Mouse (Mus musculus) ES-E14 (cell line): Measurements from ENCODE around the gene Cytip. TPM values are rescaled to one million over a fixed set of nuclear protein-coding genes. Genes with fewer than 3 reads are reported as not detected.

Experiments used
- DNase-seq: peaks from one replicate; pipeline ENCODE4 v3.0.0-alpha.2; 2013; ENCODE audit warnings: low read depth, low spot score
- H3K27ac ChIP-seq: 2 replicates; pipeline ENCODE4 v1.5.1; 2012; ENCODE audit warnings: low read depth, mild to moderate bottlenecking, low read length, moderate library complexity, mixed read lengths; ENCODE audit not compliant: poor library complexity, insufficient read depth, severe bottlenecking
- H3K36me3 ChIP-seq: 2 replicates; pipeline ENCODE4 v1.6.1; 2012; ENCODE audit warnings: mild to moderate bottlenecking, low read length, moderate library complexity, mixed read lengths; ENCODE audit not compliant: control insufficient read depth, poor library complexity, insufficient read depth, severe bottlenecking
- H3K4me1 ChIP-seq, 2 experiments: fragments of 150-350 bp in 1 of 2; sonication (generic) in 1 of 2; 2 replicates each; pipeline ENCODE4 v1.6.1; 2012; ENCODE audit warnings: low read length in 2 of 2, mild to moderate bottlenecking in 1 of 2, mixed read lengths in 1 of 2; ENCODE audit not compliant: control insufficient read depth in 2 of 2, insufficient read depth in 2 of 2, poor library complexity in 1 of 2
- H3K4me3 ChIP-seq, 2 experiments: fragments of 150-350 bp in 1 of 2; sonication (generic) in 1 of 2; 2 replicates each; pipeline ENCODE4 v1.5.1; 2012; ENCODE audit warnings: low read length in 2 of 2, low read depth in 1 of 2, mild to moderate bottlenecking in 1 of 2, mixed read lengths in 1 of 2; ENCODE audit not compliant: insufficient read depth in 1 of 2, poor library complexity in 1 of 2, severe bottlenecking in 1 of 2
- H3K9ac ChIP-seq: 2 replicates; pipeline ENCODE4 v1.6.1; 2012; ENCODE audit warnings: low read depth, mild to moderate bottlenecking, low read length, mixed read lengths; ENCODE audit not compliant: poor library complexity, insufficient read depth, severe bottlenecking
- H3K9me3 ChIP-seq: fragments of 150-350 bp; sonication (generic); 2 replicates; pipeline ENCODE4 v1.6.1; 2012; ENCODE audit warnings: low read depth, mild to moderate bottlenecking, low read length; ENCODE audit not compliant: control insufficient read depth, insufficient read depth
- CHD2 ChIP-seq: IDR thresholded peaks from 2 replicates; pipeline ENCODE4 v1.6.1; 2014; ENCODE audit warnings: mild to moderate bottlenecking, low read depth, low read length, inconsistent platforms
- HCFC1 ChIP-seq: IDR thresholded peaks from 2 replicates; pipeline ENCODE4 v1.6.1; 2012; ENCODE audit warnings: low read length, inconsistent platforms, borderline replicate concordance; ENCODE audit not compliant: insufficient read depth
- MAFK ChIP-seq: IDR thresholded peaks from 2 replicates; pipeline ENCODE4 v1.6.1; 2014; ENCODE audit warnings: mild to moderate bottlenecking, low read depth, low read length, inconsistent platforms; ENCODE audit not compliant: insufficient read depth
- ZC3H11A ChIP-seq: IDR thresholded peaks from 2 replicates; pipeline ENCODE4 v1.6.1; 2012; ENCODE audit warnings: low read depth, mild to moderate bottlenecking, inconsistent platforms, low read length, borderline replicate concordance
- ZNF384 ChIP-seq: IDR thresholded peaks from 2 replicates; pipeline ENCODE4 v1.6.1; 2012; ENCODE audit warnings: low read depth, low read length, inconsistent platforms
- in situ Hi-C, 2 experiments: fragments of 600-800 bp; cut with MboI; formaldehyde crosslinking; loops; one replicate each; pipeline ENCODE4 v1.15.1; 2025; ENCODE audit warnings: low sequenced_read_pairs in 2 of 2, inconsistent platforms in 1 of 2; ENCODE audit not compliant: unreplicated experiment in 2 of 2
- total RNA-seq: library from RNA; depleted of rRNA; stranded (reverse); fragments of 300-350 nt; gene quantifications from 2 replicates; pipeline ENCODE4 v1.2.3, GENCODE M21; 2012

Cytip gene
- total RNA-seq, 1 experiment, result 0.22 TPM

DNA sequence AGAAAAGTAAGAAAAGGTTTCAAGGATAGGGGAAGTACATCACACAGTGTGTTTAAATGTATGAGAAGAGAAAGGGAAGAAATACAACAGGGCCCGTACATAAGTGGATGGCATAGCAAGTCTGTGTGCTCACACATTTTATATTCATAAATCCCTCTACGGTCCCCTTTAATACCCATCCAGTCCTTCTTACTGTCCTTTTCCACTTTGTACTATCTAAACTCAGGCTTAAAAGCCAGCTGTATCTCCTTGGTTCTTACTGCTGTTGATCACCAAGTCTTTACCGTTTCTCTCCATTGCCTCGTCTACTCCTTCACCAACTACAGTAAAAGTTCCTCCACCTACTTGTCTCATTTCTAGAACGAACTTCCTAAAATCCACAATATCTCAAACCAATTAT is 37.9 kb downstream of the Cytip start:
- H3K36me3 ChIP-seq, result no peaks in the 10 kb centered on the region
- H3K4me1 ChIP-seq, result no peaks in the 10 kb centered on the region
- no peak for TF ChIP-seq ZNF384
- no peak for TF ChIP-seq ZC3H11A
- no peak for TF ChIP-seq CHD2
- TF ChIP-seq MAFK, result no peak
- TF ChIP-seq HCFC1, result no peak
- no peak overlapping the region for H3K27ac ChIP-seq
- in situ Hi-C loops, result no loop called here
- no peak for DNase-seq
- no peak overlapping the region for H3K4me3 ChIP-seq
- no peak overlapping the region for H3K9ac ChIP-seq
- H3K9me3 ChIP-seq, result no peaks in the 10 kb centered on the region

DNA sequence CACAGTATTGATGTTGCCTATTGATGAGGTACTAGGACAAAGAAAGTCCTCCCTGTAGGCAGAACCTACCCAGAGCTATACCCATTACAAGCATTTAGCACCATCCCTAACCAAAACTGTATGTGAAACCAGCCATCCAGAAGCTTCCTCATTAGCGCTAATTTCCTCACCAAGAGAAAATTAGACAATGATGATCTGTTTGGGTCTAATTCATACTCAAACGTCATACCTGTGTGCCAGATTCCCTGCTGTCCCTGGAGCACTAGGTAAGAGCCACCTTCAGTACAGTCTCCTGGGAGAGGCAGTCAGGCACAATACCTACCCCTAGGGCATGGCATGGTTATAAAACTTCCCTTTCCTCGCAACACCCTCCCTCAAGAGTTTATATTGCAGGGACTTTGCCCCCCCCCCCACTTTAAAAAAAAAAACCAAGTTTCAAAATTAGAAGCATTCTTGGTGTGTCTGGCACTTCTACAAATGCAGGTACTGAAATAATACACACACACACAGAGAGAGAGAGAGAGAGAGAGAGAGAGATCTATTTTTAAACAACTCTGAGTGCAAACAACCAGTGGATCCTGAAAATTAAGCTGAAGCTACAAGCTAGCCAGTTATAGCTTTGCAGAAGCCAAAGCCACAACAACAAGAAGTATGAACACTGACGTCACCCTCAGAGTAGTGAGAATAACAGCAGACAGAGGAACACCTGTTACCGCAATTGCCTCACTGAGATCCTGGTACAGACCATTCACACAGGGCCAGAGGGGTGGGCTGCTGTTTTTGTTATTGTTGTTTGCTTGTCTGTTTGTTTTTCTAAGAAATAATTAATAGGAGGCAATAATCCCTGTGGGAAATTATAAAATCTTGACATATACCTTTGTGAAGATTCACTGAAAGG is 38.6 kb downstream of the Cytip start:
- in situ Hi-C loops, result no loop called here
- Histone ChIP-seq H3K27ac (no peak overlapping the region), H3K9ac (no peak overlapping the region), H3K9me3 (no peaks in the 10 kb centered on the region), H3K36me3 (no peaks in the 10 kb centered on the region), H3K4me3 (no peak overlapping the region), H3K4me1 (no peaks in the 10 kb centered on the region)
- TF ChIP-seq HCFC1 (no peak), CHD2 (no peak), MAFK (no peak), ZNF384 (no peak), ZC3H11A (no peak)
- no peak for DNase-seq

DNA sequence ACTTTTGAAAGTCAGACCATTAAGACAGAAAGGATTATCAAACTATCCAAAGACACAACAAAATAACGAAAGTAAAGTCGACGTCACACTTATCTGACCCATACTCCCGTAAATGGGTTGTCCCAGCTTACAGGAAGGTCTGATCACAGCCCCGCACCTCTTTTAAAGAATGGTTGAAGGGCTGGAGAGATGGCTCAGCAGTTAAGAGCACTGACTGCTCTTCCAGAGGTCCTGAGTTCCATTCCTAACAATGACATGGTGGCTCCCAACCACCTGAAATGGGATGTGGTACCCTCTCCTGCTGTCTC is 39.3 kb downstream of the Cytip start:
- Histone ChIP-seq H3K36me3 (no peaks in the 10 kb centered on the region), H3K4me3 (no peak overlapping the region), H3K27ac (no peak overlapping the region), H3K9ac (no peak overlapping the region), H3K4me1 (no peaks in the 10 kb centered on the region), H3K9me3 (no peaks in the 10 kb centered on the region)
- no peak for DNase-seq
- TF ChIP-seq ZC3H11A (no peak), HCFC1 (no peak), ZNF384 (no peak), MAFK (no peak), CHD2 (no peak)
- in situ Hi-C loops, result no loop called here

DNA sequence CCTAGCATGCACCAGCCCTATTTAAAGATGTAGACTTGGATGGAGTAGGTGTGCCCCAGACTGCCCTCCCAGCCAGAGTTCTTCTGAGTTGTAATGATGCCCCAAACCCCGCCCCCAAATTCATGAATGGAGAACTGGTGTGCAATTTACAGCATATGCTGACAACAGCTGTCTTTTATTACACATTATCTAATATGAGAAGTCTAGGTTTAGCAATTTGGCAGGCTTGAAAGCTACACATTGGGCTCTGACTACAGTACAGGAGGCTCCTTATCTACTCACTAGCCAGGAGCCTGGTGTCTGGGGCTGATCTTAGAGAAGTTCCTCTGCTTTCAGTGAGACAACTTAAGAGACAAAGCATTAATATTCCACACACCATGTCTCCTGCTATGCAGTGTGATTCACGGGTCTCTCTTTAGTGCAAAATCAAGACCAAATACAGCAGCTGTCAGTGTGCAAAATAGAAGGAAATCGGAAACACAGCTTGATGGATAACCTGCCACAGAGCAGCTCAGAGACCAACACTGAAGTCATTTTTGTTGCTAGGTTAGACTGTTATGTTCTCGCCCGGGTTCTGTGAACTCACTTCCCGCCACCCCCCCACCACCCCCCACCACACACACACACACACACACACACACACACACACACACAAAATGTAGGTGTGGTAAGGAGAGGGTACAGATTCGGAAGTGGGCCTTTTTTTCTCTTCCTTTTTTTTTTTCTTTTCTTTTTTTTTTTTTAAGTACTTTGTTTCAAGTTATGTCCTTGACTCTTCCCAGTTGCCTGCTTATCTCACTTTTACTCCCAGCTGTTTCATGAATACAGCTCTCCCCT is 39.8 kb downstream of the Cytip start:
- no peaks in the 10 kb centered on the region for H3K36me3 ChIP-seq
- in situ Hi-C loops, result no loop called here
- H3K4me3 ChIP-seq, result no peak overlapping the region
- TF ChIP-seq ZC3H11A, result no peak
- TF ChIP-seq ZNF384, result no peak
- no peak for TF ChIP-seq HCFC1
- no peak for TF ChIP-seq MAFK
- no peak for TF ChIP-seq CHD2
- H3K9ac ChIP-seq, result no peak overlapping the region
- DNase-seq, result no peak
- H3K4me1 ChIP-seq, result no peaks in the 10 kb centered on the region
- no peak overlapping the region for H3K27ac ChIP-seq
- no peaks in the 10 kb centered on the region for H3K9me3 ChIP-seq
